Mouse (Mus musculus) natural killer cell, adult 2 months (primary cell): ENCODE results near the gene Nalcn.
"Not testable (repeated sequence)": the region's sequence is repeated elsewhere in the genome, so short reads cannot be mapped to it uniquely, and the experiment has no call there.

Experiments used
- DNase-seq, 2 experiments: peaks; one replicate each; pipeline ENCODE4 v3.0.0; 2022; ENCODE audit warnings: low spot score in 2 of 2

Nalcn gene

DNA sequence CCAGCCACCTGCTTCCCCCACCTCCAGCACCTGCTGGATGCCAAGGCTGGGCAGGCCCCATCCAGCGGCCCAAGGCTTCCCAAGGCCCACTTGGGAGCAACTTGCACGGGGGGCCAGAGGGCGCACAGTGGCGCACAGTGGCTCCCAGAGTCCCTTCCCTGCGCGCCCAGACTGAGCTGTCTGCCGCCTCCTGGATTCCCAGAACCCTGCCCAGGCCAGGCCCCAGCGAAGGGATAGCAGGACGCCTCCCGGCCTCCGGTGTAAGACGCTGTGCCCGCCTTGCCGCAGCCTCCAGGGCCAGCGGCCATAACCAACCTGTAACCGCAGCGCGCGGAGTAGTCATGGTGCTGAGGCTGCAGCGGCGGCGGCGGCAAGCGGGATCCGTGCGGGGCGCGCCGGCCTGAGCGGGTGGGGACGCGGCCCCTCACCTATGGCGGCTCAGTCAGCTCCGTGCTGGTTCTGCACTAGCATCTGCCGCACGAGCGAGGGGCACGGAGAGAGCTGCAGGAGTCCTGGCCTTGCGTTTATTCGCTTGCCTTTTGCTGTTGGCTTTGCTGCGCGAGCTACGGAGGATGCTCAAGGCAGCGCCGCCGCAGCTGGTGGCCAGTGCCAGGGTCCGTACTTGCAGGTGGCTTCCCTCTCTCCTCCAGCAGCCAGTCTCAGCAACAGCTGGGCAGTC is at the start of gene Nalcn:
Gene Nalcn, minus strand, starts transcription at position 644 of the 679 bp plus-strand sequence.
- DNase-seq, result no peak

DNA sequence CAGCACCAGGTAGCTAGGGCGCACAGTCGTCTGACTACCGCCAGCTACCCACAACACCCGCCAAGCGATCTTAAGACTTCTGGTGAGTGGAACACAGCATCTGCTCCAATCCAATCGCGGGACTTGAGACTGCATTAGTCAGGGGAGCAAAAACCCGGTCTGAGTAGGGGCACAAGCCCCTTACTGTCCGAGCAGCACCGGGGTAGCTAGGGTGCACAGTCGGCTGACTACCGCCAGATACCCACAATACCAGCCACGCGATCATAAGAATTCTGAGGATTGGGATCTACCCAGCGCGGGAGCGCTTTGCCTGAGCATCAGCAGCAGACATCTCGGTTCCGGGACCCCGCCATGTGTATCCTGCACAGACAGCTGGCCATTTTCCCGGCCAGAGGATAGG is 44.1 kb upstream of the Nalcn start:
- DNase-seq, result not testable (repeated sequence)

GRCm38 (mm10) chr14:123664451-123664850 is 37.5 kb upstream of the Nalcn start:
- no peak for DNase-seq

- DNase-seq, result no peak
Measured at GRCm38 (mm10) chr14:123663206-123663605, 36.3 kb upstream of the Nalcn start.

DNA sequence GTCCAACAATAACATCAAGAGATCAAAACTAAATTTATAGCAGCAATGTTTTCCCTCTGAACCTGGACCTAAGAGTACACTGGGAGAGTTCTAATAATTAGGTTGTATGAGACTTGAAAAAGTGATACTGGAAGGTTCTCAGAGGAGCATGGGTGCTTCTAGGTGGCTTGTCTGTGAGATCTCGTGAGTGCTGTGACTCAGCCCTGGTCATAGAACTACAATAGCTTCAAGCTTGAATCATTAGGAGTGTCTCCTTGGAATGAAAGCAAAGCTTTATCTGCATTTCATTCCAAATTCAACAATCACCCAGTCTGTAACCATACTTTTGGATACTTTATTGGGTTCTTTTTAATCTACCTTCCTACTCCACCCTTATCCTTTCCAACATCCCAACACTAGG is 35.4 kb upstream of the Nalcn start:
- DNase-seq, result no peak

- DNase-seq, result no peak
Measured at GRCm38 (mm10) chr14:123661091-123661491, 34.1 kb upstream of the Nalcn start.

DNA sequence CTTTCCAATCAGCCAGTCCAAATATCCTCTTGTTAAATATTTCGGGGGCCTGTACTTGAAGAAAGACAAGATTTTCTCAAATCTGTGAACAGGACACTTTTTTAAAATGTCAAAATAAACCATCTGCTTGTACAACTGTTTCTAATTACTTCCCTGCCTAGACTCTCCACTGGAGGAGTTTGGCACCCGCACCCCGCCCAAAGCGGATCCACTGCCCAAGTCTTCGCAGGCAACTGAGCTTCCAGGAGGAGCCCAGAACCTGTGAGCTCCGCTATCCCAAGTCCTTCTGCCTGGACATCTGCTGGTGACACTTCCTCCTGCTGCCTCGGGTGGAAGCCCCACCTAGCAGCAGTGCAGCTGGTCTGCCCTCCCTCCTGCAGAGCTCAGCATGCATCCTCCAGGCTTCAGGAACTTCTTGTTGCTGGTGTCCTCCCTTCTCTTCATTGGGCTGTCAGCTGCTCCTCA is 33.0 kb upstream of the Nalcn start, which contains the start of gene Itgbl1:
Gene Itgbl1, plus strand, starts transcription at position 51 of the 465 bp plus-strand sequence.
- DNase-seq, result no peak

GRCm38 (mm10) chr14:123627180-123627562 is 227 bp upstream of the Nalcn start:
- DNase-seq, result no peak

GRCm38 (mm10) chr14:123622969-123623368 is 4.0 kb downstream of the Nalcn start:
- no peak for DNase-seq

- DNase-seq, result no peak
Measured at GRCm38 (mm10) chr14:123595265-123595664, 31.7 kb downstream of the Nalcn start.

DNA sequence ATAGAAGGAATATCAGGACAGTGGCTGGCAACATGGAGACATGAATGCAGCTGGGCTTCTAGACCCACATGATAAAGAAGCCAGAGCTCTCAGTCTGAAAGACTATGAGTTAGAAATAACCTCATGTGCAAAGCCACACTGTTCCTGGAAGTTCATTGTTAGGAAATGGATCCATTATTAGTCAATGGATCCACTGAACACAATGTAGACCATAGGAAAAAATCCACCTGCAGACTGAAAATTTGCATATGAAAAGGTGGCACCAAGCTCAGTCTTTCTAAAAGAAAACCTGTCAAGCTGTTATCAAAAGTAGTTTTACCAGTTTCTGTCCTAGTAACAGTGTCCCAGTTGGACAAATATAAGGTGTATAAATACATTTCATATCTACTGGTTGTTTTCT is 39.5 kb downstream of the Nalcn start:
- no peak for DNase-seq

- DNase-seq, result no peak
Measured at GRCm38 (mm10) chr14:123582433-123582832, 44.5 kb downstream of the Nalcn start.

DNA sequence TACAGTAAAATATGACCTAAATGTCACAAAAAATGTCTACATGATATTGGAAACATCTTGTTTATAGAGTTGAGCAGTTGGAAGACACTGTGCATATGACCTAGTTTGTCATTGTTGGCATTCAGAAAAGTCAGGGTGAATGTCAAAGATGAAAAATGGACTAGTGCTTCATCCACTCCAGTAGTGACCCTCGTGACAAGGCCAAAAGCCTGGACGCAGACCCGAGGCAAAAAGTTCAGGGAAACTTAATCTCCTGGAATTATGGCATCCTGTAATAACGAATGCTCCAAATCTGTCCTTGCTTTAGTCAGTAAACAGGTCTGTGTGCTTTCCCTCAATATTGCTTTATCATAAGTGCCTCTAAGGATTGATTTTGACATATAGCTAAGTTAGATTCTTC is 51.6 kb downstream of the Nalcn start:
- DNase-seq, result no peak

GRCm38 (mm10) chr14:123574936-123575335 is 52.0 kb downstream of the Nalcn start:
- no peak for DNase-seq

GRCm38 (mm10) chr14:123566599-123566998 is 60.3 kb downstream of the Nalcn start:
- DNase-seq, result no peak

- DNase-seq, result no peak
Measured at GRCm38 (mm10) chr14:123555533-123555932, 71.4 kb downstream of the Nalcn start.

DNA sequence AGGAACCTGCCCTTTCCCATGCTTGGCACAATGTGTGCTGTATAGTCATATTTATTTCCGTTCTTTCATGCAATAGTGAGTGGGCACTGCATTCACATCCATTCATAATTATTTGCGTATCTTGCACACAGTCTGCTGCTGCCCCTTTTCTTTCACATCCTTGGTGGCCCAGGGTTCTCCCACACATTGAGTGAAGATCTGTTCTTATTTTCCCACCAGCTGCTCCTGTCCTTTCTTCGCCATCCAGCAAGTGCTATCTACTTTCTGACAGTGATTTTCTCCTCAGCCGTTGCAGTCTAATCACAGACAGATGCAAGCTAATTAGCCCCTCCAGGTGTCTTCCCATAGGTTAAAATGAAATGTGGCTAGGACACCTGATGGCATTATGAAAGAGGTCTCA is 72.0 kb downstream of the Nalcn start:
- no peak for DNase-seq

DNA sequence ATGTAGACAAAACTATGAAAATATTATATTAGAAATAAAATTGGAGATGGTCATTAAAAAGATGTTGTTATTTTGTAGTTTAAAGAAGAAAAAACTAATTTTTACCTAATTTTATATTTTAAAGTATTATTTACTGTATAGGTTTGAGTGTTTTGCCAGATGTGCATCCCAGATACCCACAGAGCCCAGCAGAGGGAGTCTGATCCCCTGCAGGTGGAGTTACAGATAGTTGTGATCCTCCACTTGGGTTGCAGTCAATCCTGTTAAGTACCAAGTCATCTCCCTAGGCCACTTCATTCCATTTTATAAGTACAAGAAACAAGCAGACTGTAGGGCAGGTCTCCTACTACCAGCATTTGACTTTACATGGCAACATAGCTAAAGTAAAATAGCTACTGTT is 84.6 kb downstream of the Nalcn start:
- DNase-seq, result no peak

DNA sequence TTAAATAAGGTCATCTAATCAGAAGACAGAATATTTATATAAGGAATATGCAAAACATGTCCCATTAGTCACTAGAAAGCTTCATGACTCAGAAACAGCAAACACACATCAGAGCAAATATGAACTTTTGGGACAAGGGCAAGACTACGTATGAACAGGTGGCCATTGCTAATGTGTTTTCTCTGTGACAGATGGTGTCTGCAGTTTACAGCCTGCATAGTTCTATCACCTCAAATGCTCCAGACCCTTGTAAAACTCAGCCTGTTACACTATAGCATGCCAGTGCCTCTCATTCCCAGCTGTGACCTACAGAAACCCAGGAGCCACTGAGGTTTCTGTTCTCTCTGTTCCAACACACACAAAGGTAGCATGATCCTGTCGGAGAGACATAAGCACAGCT is 91.3 kb downstream of the Nalcn start:
- no peak for DNase-seq

- DNase-seq, result no peak
Measured at GRCm38 (mm10) chr14:123533000-123533399, 93.9 kb downstream of the Nalcn start.

DNA sequence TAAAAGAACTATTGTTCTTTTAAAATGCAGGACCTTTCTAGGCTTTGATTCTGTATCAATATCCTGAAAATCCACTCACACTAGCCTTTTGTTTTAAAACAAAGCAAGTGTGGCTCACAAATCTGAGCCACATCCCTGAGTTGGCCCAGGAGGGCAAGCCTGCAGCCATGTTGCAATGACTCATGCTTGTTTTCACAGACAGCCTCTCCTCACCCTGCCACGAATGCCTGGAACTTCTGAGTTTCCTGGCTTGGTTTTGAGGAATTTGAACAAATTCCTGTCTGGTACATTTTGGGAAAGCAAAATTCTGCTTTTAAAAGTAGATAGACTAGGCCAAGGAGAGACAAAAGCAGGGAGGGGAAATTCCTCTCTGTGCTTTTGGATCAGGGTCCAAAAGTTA is 95.7 kb downstream of the Nalcn start:
- DNase-seq, result no peak

DNA sequence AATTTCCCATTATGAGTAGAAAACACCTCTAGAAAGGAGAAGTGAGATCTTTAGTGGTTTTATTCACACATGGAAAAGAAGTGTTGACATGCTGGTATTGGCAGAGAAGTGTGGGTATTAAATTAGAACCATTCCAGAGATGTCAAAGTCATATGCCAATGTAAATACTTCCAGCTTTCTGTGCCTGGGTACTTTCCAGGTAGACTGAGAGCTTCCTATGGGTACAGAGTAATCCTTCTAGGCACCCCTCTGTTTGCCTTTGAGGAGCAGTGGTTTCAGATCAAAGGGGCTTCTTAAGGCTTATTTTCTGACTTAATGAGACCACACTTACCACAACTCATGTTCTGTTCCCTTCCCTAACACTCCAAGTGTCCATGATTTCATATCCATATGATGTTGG is 97.8 kb downstream of the Nalcn start:
- DNase-seq, result no peak

DNA sequence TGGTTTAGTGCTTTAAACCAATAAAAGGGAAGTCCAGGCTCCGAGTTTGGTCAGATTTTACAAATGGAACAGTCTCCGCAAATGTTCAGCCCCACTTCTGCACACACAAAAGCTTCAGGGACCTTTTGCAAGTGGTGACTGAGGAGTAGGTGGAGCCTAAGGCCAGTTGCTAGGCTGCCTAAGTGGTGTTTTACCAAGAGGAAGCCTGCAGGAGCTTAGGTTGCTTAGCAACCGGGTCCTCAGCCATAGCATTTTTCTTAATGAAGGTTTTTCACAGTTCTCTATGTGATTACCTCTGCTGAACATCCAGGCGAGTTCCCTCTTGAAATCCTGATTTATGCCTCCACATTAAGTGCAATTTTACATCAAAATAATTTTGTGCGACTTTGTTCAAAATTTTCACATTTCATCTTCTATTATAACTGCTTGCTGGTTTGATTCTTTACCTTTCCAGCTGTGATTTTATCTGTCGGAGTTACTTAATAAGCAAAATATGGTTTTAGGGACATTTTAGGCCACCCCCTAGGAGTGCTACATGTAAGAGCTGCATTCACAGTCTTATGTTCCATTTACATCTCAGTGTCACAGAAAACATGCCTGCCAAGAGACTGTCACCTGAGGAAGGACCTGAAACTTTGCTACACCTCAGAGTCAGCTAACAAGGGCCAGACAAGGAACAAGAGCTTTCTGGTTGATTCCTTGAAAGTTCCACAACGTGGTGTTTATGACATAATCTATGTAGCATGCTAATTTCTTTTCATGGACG is 113.4 kb downstream of the Nalcn start:
- DNase-seq, result no peak
